Mouse (Mus musculus) heart, embryonic 15.5 days (tissue): ENCODE data around the gene Pelo. TPM values are rescaled to one million over a fixed set of nuclear protein-coding genes. Genes with fewer than 3 reads are reported as not detected.

Experiments used
- ATAC-seq: fragments of 200-750 bp; cut with Nextera tagmentation; replicated peaks from 2 replicates; pipeline ENCODE4 v1.8.0; 2017; ENCODE audit warnings: low read depth, moderate TSS enrichment; ENCODE audit not compliant: insufficient number of reproducible peaks, insufficient read depth, low FRiP score
- H3K27ac ChIP-seq: fragments of 300-500 bp; sonication (generic); 2 replicates; pipeline ENCODE4 v1.5.1; 2015; ENCODE audit warnings: mild to moderate bottlenecking, inconsistent platforms
- H3K27me3 ChIP-seq: fragments of 300-500 bp; sonication (generic); 2 replicates; pipeline ENCODE4 v1.6.1; 2015; ENCODE audit warnings: inconsistent platforms
- H3K36me3 ChIP-seq: fragments of 300-500 bp; sonication (generic); 2 replicates; pipeline ENCODE4 v1.6.1; 2015; ENCODE audit warnings: mild to moderate bottlenecking, inconsistent platforms
- H3K4me1 ChIP-seq: fragments of 300-500 bp; sonication (generic); replicated peaks from 2 replicates; pipeline ENCODE4 v1.6.1; 2015; ENCODE audit warnings: inconsistent platforms
- H3K4me2 ChIP-seq: fragments of 300-500 bp; sonication (generic); 2 replicates; pipeline ENCODE4 v1.6.1; 2015; ENCODE audit warnings: inconsistent platforms, mild to moderate bottlenecking, moderate library complexity
- H3K4me3 ChIP-seq: fragments of 300-500 bp; sonication (generic); 2 replicates; pipeline ENCODE4 v1.5.1; 2015; ENCODE audit warnings: mild to moderate bottlenecking, inconsistent platforms
- H3K9ac ChIP-seq: fragments of 300-500 bp; sonication (generic); 2 replicates; pipeline ENCODE4 v1.6.1; 2015; ENCODE audit warnings: mild to moderate bottlenecking, inconsistent platforms
- H3K9me3 ChIP-seq: fragments of 300-500 bp; sonication (generic); replicated peaks from 2 replicates; pipeline ENCODE4 v1.6.1; 2016; ENCODE audit warnings: inconsistent platforms
- WGBS: fragments of 180-500 bp; shearing (Covaris S2); methylation state at CpG from one replicate; pipeline ENCODE4 v1.1.7; 2015; ENCODE audit warnings: mixed read lengths; 5-methylcytosine and 5-hydroxymethylcytosine counted together
- polyA plus RNA-seq: library from polyadenylated mRNA; unstranded; fragments of >200 nt; fragmentation: Nextera tagmentation; extraction: Ambion mirVana; gene quantifications from 2 replicates; pipeline ENCODE4 v1.2.1, GENCODE M21; 2015

Pelo gene
- polyA plus RNA-seq, 1 experiment from 2014 or later = 4.7 TPM

GRCm38 (mm10) chr13:115095392-115095791, 5.4 kb upstream of the Pelo start:
- H3K4me1 ChIP-seq = peaks cover 53% of the 10 kb centered on the region

GRCm38 (mm10) chr13:115091511-115091910, 1.5 kb upstream of the Pelo start:
- no peak for ATAC-seq
- Histone ChIP-seq H3K27me3 (no peaks in the 10 kb centered on the region), H3K4me2 (peak overlapping the region; percentile 83), H3K4me3 (no peak overlapping the region; the same call in 1 of the 2 replicates), H3K36me3 (peaks cover 14% of the 10 kb centered on the region), H3K9me3 (no peaks in the 10 kb centered on the region), H3K9ac (no peak overlapping the region), H3K27ac (peak overlapping the region; percentile 43), H3K4me1 (peaks cover 57% of the 10 kb centered on the region)
- WGBS = 51% methylated on average over 3 of the region's 3 CpGs

More at GRCm38 (mm10) chr13:115095392-115095791, 5.4 kb upstream of the Pelo start:
- H3K27ac ChIP-seq = no peak overlapping the region
- 84% methylated on average over 2 of the region's 2 CpGs for WGBS
- no peaks in the 10 kb centered on the region for H3K36me3 ChIP-seq
- ATAC-seq = no peak
- H3K9me3 ChIP-seq = no peaks in the 10 kb centered on the region
- H3K4me2 ChIP-seq = no peak overlapping the region
- H3K27me3 ChIP-seq = no peaks in the 10 kb centered on the region
- H3K4me3 ChIP-seq = no peak overlapping the region
- no peak overlapping the region for H3K9ac ChIP-seq

- Histone ChIP-seq H3K9ac (peak overlapping the region; percentile 57; the same call in 1 of the 2 replicates), H3K9me3 (no peaks in the 10 kb centered on the region), H3K4me1 (peaks cover 55% of the 10 kb centered on the region), H3K27me3 (no peaks in the 10 kb centered on the region), H3K4me2 (peak overlapping the region; percentile 83), H3K4me3 (peak overlapping the region; percentile 70), H3K27ac (peak overlapping the region; percentile 96), H3K36me3 (peaks cover 14% of the 10 kb centered on the region)
- ATAC-seq = no peak
- WGBS = 30% methylated on average over 9 of the region's 9 CpGs
Observed at GRCm38 (mm10) chr13:115090977-115091445, 1.0 kb upstream of the Pelo start.

- peaks cover 14% of the 10 kb centered on the region for H3K36me3 ChIP-seq
- H3K9ac ChIP-seq = peak overlapping the region; percentile 75
- peak overlapping the region; percentile 83 for H3K4me2 ChIP-seq
- 4% methylated on average over 31 of the region's 35 CpGs for WGBS
- peak overlapping the region; percentile 96 for H3K27ac ChIP-seq
- H3K9me3 ChIP-seq = no peaks in the 10 kb centered on the region
- H3K4me1 ChIP-seq = peaks cover 50% of the 10 kb centered on the region
- ATAC-seq = peak; percentile 41
- H3K27me3 ChIP-seq = no peaks in the 10 kb centered on the region
- peak overlapping the region; percentile 70 for H3K4me3 ChIP-seq
Observed at GRCm38 (mm10) chr13:115089395-115090025, 476 bp downstream of the Pelo start.

- Histone ChIP-seq H3K36me3 (peaks cover 14% of the 10 kb centered on the region), H3K4me1 (peaks cover 47% of the 10 kb centered on the region), H3K4me2 (peak overlapping the region; percentile 83), H3K27me3 (no peaks in the 10 kb centered on the region), H3K27ac (peak overlapping the region; percentile 96), H3K4me3 (peak overlapping the region; percentile 70), H3K9me3 (no peaks in the 10 kb centered on the region), H3K9ac (peak overlapping the region; percentile 75)
- ATAC-seq = no peak
- 42% methylated on average over 11 of the region's 11 CpGs for WGBS
Observed at GRCm38 (mm10) chr13:115089020-115089394, 979 bp downstream of the Pelo start.

- Histone ChIP-seq H3K36me3 (peaks cover 16% of the 10 kb centered on the region), H3K9ac (no peak overlapping the region), H3K4me3 (no peak overlapping the region), H3K4me1 (peaks cover 29% of the 10 kb centered on the region), H3K4me2 (no peak overlapping the region), H3K9me3 (no peaks in the 10 kb centered on the region), H3K27ac (no peak overlapping the region), H3K27me3 (no peaks in the 10 kb centered on the region)
- no peak for ATAC-seq
- WGBS = 78% methylated on average over 6 of the region's 6 CpGs
Observed at GRCm38 (mm10) chr13:115085974-115086373, 4.0 kb downstream of the Pelo start.

GRCm38 (mm10) chr13:115082339-115082738, 7.6 kb downstream of the Pelo start:
- H3K27ac ChIP-seq = no peak overlapping the region
- no peak for ATAC-seq
- H3K27me3 ChIP-seq = no peaks in the 10 kb centered on the region
- H3K9ac ChIP-seq = no peak overlapping the region
- H3K36me3 ChIP-seq = peaks cover 3% of the 10 kb centered on the region; the same call in 1 of the 2 replicates
- peaks cover 24% of the 10 kb centered on the region for H3K4me1 ChIP-seq
- H3K9me3 ChIP-seq = no peaks in the 10 kb centered on the region
- WGBS = 74% methylated on average over 7 of the region's 7 CpGs
- H3K4me3 ChIP-seq = no peak overlapping the region
- no peak overlapping the region for H3K4me2 ChIP-seq

- Histone ChIP-seq H3K9me3 (no peaks in the 10 kb centered on the region), H3K36me3 (0 out of 2 replicates have a peak, but pooled peaks cover 2% of the 10 kb centered on the region), H3K4me3 (no peak overlapping the region), H3K27me3 (no peaks in the 10 kb centered on the region), H3K4me1 (peaks cover 14% of the 10 kb centered on the region), H3K27ac (no peak overlapping the region; the same call in 1 of the 2 replicates), H3K4me2 (no peak overlapping the region), H3K9ac (no peak overlapping the region)
- no peak for ATAC-seq
- WGBS = 72% methylated on average over 3 of the region's 3 CpGs
Observed at GRCm38 (mm10) chr13:115079996-115080585, 9.9 kb downstream of the Pelo start.

- Histone ChIP-seq H3K9ac (no peak overlapping the region), H3K27me3 (no peaks in the 10 kb centered on the region), H3K4me3 (no peak overlapping the region), H3K4me2 (no peak overlapping the region), H3K4me1 (peaks cover 14% of the 10 kb centered on the region), H3K9me3 (no peaks in the 10 kb centered on the region), H3K27ac (no peak overlapping the region), H3K36me3 (0 out of 2 replicates have a peak, but pooled peaks cover 2% of the 10 kb centered on the region)
- ATAC-seq = no peak
- 70% methylated on average over 6 of the region's 6 CpGs for WGBS
Observed at GRCm38 (mm10) chr13:115078997-115079685, 10.8 kb downstream of the Pelo start.

- no peaks in the 10 kb centered on the region for H3K9me3 ChIP-seq
- no peak overlapping the region for H3K4me3 ChIP-seq
- no peaks in the 10 kb centered on the region for H3K27me3 ChIP-seq
- H3K4me1 ChIP-seq = peaks cover 14% of the 10 kb centered on the region
- H3K36me3 ChIP-seq = 0 out of 2 replicates have a peak, but pooled peaks cover 2% of the 10 kb centered on the region
- H3K4me2 ChIP-seq = no peak overlapping the region
- no peak for ATAC-seq
- WGBS = 80% methylated on average over 9 of the region's 9 CpGs
- H3K27ac ChIP-seq = no peak overlapping the region
- H3K9ac ChIP-seq = no peak overlapping the region
Observed at GRCm38 (mm10) chr13:115077346-115078134, 12.4 kb downstream of the Pelo start.

- H3K36me3 ChIP-seq = no peaks in the 10 kb centered on the region
- WGBS = 79% methylated on average over 6 of the region's 6 CpGs
- H3K9ac ChIP-seq = no peak overlapping the region
- no peak overlapping the region for H3K4me3 ChIP-seq
- H3K4me2 ChIP-seq = no peak overlapping the region
- H3K27ac ChIP-seq = no peak overlapping the region
- 0 out of 2 replicates have a peak, but pooled peaks cover 2% of the 10 kb centered on the region for H3K4me1 ChIP-seq
- no peak for ATAC-seq
- no peaks in the 10 kb centered on the region for H3K27me3 ChIP-seq
- no peaks in the 10 kb centered on the region for H3K9me3 ChIP-seq
Observed at GRCm38 (mm10) chr13:115072386-115072785, 17.6 kb downstream of the Pelo start.
